9 mouse cellular contexts compared by ENCODE assay signal in the genomic region with DNA sequence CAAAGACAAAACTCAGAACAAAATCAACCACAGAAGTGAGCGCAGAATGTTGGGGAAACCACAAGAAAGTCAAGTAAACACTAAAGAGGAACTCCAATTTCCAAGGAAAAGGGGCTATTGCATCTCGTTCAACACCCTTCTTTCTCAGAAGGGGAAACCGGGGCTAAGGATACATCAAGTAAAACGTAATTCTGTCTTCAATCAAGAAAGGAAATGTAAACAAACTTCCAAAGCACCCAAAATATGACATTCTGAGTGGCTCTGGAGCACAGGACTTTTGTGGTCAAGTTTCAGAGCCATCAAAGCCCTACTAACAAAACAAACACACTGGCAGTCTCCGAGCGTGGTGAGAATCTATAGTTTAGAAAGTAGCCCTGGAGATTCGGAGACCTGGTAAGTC. TPM values are rescaled to one million over a fixed set of nuclear protein-coding genes. Genes with fewer than 3 reads are reported as not detected.
A peak's percentile ranks its signal among the peaks of the same experiment; 100 is the strongest.
DNase-seq lines count a peak whose midpoint lies in the region; ATAC-seq and TF ChIP-seq lines count a peak whose summit lies in the region.
"Had no signal": no experiment of that assay in that cellular context is flagged by ENCODE, and none has a peak within 500 bp of the region (broad histone marks: within the 10 kb centered on the region; RNA-seq: fewer than 3 reads in every experiment).

No protein-coding gene starts in this region.

- H3K27ac ChIP-seq in heart, embryonic 13.5 days (replicated peaks): peak overlapping the region; percentile 91
- peak overlapping the region; percentile 73 for H3K27ac ChIP-seq in MEL (ENCODE audit: control insufficient read depth, low read depth, low read length)
- H3K27ac ChIP-seq in hindbrain, embryonic 12.5 days: no peak overlapping the region; the same call in 1 of the 2 replicates
- H3K27ac ChIP-seq in midbrain, embryonic 12.5 days (replicated peaks): no peak overlapping the region

- peaks cover 61% of the 10 kb centered on the region for H3K4me1 ChIP-seq in heart, embryonic 13.5 days
- H3K4me1 ChIP-seq in MEL (ENCODE audit: control insufficient read depth in 1 of 2, insufficient read depth in 2 of 2, low read length in 2 of 2): peaks cover 12 to 23% of the 10 kb centered on the region in 2 experiments
- H3K4me1 ChIP-seq in hindbrain, embryonic 12.5 days: peaks cover 13% of the 10 kb centered on the region
- peaks cover 11% of the 10 kb centered on the region; the same call in 1 of the 2 replicates for H3K4me1 ChIP-seq in midbrain, embryonic 12.5 days

- intact Hi-C loops in heart, postnatal 14 days (cut with DNase I): no loop called here

- H3K4me3 ChIP-seq in heart, embryonic 13.5 days: peak overlapping the region; percentile 88
- H3K4me3 ChIP-seq in MEL (ENCODE audit: control insufficient read depth in 1 of 2, insufficient read depth in 1 of 2, low read depth in 2 of 2, low read length in 2 of 2): peak overlapping the region; percentile 83 to 95
- H3K4me3 ChIP-seq in hindbrain, embryonic 12.5 days: peak overlapping the region; percentile 79
- H3K4me3 ChIP-seq in midbrain, embryonic 12.5 days: peak overlapping the region; percentile 84

- TF ChIP-seq EP300 in MEL (IDR thresholded peaks at IDR 0.05; ENCODE audit: low read depth in 1 of 2, low read length in 2 of 2): no peak; a peak in 1 of 4 replicates

- peaks cover 2% of the 10 kb centered on the region; the same call in 1 of the 2 replicates for H3K79me2 ChIP-seq in MEL (ENCODE audit: control insufficient read depth, insufficient read depth, low read length, poor library complexity)

- H3K27me3 ChIP-seq in heart, embryonic 13.5 days (replicated peaks): no peaks in the 10 kb centered on the region
- no peaks in the 10 kb centered on the region for H3K27me3 ChIP-seq in MEL (ENCODE audit: control insufficient read depth in 1 of 2, insufficient read depth in 2 of 2, low read length in 2 of 2)
- H3K27me3 ChIP-seq in hindbrain, embryonic 12.5 days: peaks cover 25% of the 10 kb centered on the region; the same call in 1 of the 2 replicates
- H3K27me3 ChIP-seq in midbrain, embryonic 12.5 days: peaks cover 23% of the 10 kb centered on the region

- H3K36me3 ChIP-seq in heart, embryonic 13.5 days: peaks cover 4% of the 10 kb centered on the region; the same call in 1 of the 2 replicates
- peaks cover 0 to 19% of the 10 kb centered on the region in 2 experiments; a peak in 2 of 4 replicates for H3K36me3 ChIP-seq in MEL (ENCODE audit: control insufficient read depth in 1 of 2, insufficient read depth in 2 of 2, low read length in 2 of 2)
- no peaks in the 10 kb centered on the region for H3K36me3 ChIP-seq in hindbrain, embryonic 12.5 days
- H3K36me3 ChIP-seq in midbrain, embryonic 12.5 days: no peaks in the 10 kb centered on the region

- no peak for TF ChIP-seq RAD21 in MEL (IDR thresholded peaks at IDR 0.05; ENCODE audit: low read depth, low read length)

- peak overlapping the region; percentile 94 for H3K9ac ChIP-seq in heart, embryonic 13.5 days
- peak overlapping the region; percentile 78 for H3K9ac ChIP-seq in MEL (ENCODE audit: control insufficient read depth, low read depth, low read length, poor library complexity, severe bottlenecking)
- peak overlapping the region; percentile 68 for H3K9ac ChIP-seq in hindbrain, embryonic 12.5 days
- peak overlapping the region; percentile 69; the same call in 1 of the 2 replicates for H3K9ac ChIP-seq in midbrain, embryonic 12.5 days (replicated peaks)

- no peak for TF ChIP-seq POLR2A in MEL (IDR thresholded peaks at IDR 0.05; ENCODE audit: control insufficient read depth in 1 of 2, insufficient read depth in 1 of 2, low read depth in 1 of 2, low read length in 2 of 2, poor library complexity in 1 of 2)

- ATAC-seq in heart, embryonic 13.5 days (ENCODE audit: extremely low read depth, insufficient number of reproducible peaks, low FRiP score, low TSS enrichment): no peak
- no peak for ATAC-seq in hindbrain, embryonic 12.5 days (ENCODE audit: low FRiP score)
- no peak for ATAC-seq in midbrain, embryonic 12.5 days (ENCODE audit: low FRiP score, low read depth)

- no peak for TF ChIP-seq CTCF in MEL (IDR thresholded peaks at IDR 0.05 in 2 of 3, conservative IDR thresholded peaks at IDR 0.05 in 1 of 3; ENCODE audit: control insufficient read depth in 1 of 3, insufficient read depth in 1 of 3, low read depth in 2 of 3, low read length in 3 of 3, poor library complexity in 1 of 3, severe bottlenecking in 1 of 3)

- WGBS in heart, embryonic 13.5 days: 13% methylated on average over 7 of the region's 7 CpGs
- WGBS in hindbrain, embryonic 12.5 days: 22% methylated on average over 7 of the region's 7 CpGs
- WGBS in midbrain, embryonic 12.5 days: 21% methylated on average over 7 of the region's 7 CpGs

- no peaks in the 10 kb centered on the region for H3K9me3 ChIP-seq in heart, embryonic 13.5 days
- H3K9me3 ChIP-seq in MEL (replicated peaks; ENCODE audit: insufficient read depth, low read length): no peaks in the 10 kb centered on the region
- no peaks in the 10 kb centered on the region for H3K9me3 ChIP-seq in hindbrain, embryonic 12.5 days (replicated peaks)
- H3K9me3 ChIP-seq in midbrain, embryonic 12.5 days: no peaks in the 10 kb centered on the region

- no peak for DNase-seq in heart, postnatal 14 days
- peak; percentile 68 for DNase-seq in MEL (ENCODE audit: low read depth, low spot score)
- no peak for DNase-seq in cerebellum, adult 18-20 months
- no peak for DNase-seq in adrenal gland, postnatal 4 days (ENCODE audit: low spot score in 2 of 2)
- no peak for DNase-seq in layer of hippocampus, adult 18-20 months (ENCODE audit: low spot score in 2 of 2)

- peak overlapping the region; percentile 86 for H3K4me2 ChIP-seq in heart, embryonic 13.5 days
- H3K4me2 ChIP-seq in hindbrain, embryonic 12.5 days (replicated peaks): peak overlapping the region; percentile 98
- H3K4me2 ChIP-seq in midbrain, embryonic 12.5 days (replicated peaks): peak overlapping the region; percentile 99

TF ChIP-seq in MEL, 35 proteins besides CTCF, POLR2A, EP300 and RAD21:
- peak; percentile 33; the same call in 1 of the 2 replicates for TF ChIP-seq ZNF384 (IDR thresholded peaks at IDR 0.05; ENCODE audit: low read depth, low read length)
- no peak for TF ChIP-seq TCF12 (IDR thresholded peaks at IDR 0.05; ENCODE audit: low read depth, low read length)
- no peak for TF ChIP-seq JUND (IDR thresholded peaks at IDR 0.05; ENCODE audit: low read depth, low read length)

RNA-seq across cellular contexts. Expression of a gene that starts 0.8 kb away (rescaled TPM):
- 19.4 and 20.4 TPM in 2 replicates for polyA plus RNA-seq in heart, embryonic 13.5 days (2015; fragmentation: Nextera tagmentation; extraction: Ambion mirVana)
- 10 to 100 TPM; 13.6 to 14.5 TPM for total RNA-seq in heart, postnatal 14 days (2021)
- total RNA-seq in MEL (2012; rRNA removed): 4.0 and 4.4 TPM in 2 replicates
- polyA plus RNA-seq in MEL (2012; ENCODE audit: insufficient read depth in 1 of 2, insufficient read length in 2 of 2, low read depth in 1 of 2, low replicate concordance in 2 of 2, missing spikeins in 1 of 2): 1 to 10 TPM in 1 of 2 experiments, not detected in 1; 8.9 TPM
- 14.3 and 14.4 TPM in 2 replicates for polyA plus RNA-seq in hindbrain, embryonic 12.5 days (2016; fragmentation: Nextera tagmentation; extraction: Ambion mirVana)
- 9.5 and 10.4 TPM in 2 replicates for polyA plus RNA-seq in midbrain, embryonic 12.5 days (2016; fragmentation: Nextera tagmentation; extraction: Ambion mirVana)
- 10 to 100 TPM; 26.6 to 28.3 TPM for total RNA-seq in adrenal gland, postnatal 4 days (2021)
- total RNA-seq in layer of hippocampus, adult 18-20 months (2021): 10 to 100 TPM; 14.6 to 14.7 TPM

RNA-seq across cellular contexts. Expression of a gene that starts 32.9 kb away (rescaled TPM):
- polyA plus RNA-seq in heart, embryonic 13.5 days (2015; fragmentation: Nextera tagmentation; extraction: Ambion mirVana): not detected in 2 replicates
- total RNA-seq in heart, postnatal 14 days (2021): not detected
- total RNA-seq in MEL (2012; rRNA removed): not detected in 2 replicates
- polyA plus RNA-seq in MEL (2012; ENCODE audit: insufficient read depth in 1 of 2, insufficient read length in 2 of 2, low read depth in 1 of 2, low replicate concordance in 2 of 2, missing spikeins in 1 of 2): under 1 TPM in 1 of 2 experiments, not detected in 1; 0.19 TPM
- not detected in 2 replicates for polyA plus RNA-seq in hindbrain, embryonic 12.5 days (2016; fragmentation: Nextera tagmentation; extraction: Ambion mirVana)
- polyA plus RNA-seq in midbrain, embryonic 12.5 days (2016; fragmentation: Nextera tagmentation; extraction: Ambion mirVana): not detected in 2 replicates
- total RNA-seq in adrenal gland, postnatal 4 days (2021): not detected
- total RNA-seq in layer of hippocampus, adult 18-20 months (2021): not detected
- total RNA-seq: hematopoietic stem cell, adult 5-6 weeks had no signal

RNA-seq across cellular contexts. Expression of a gene that starts 43.4 kb away (rescaled TPM):
- 78.9 and 92.6 TPM in 2 replicates for polyA plus RNA-seq in heart, embryonic 13.5 days (2015; fragmentation: Nextera tagmentation; extraction: Ambion mirVana)
- 10 to 100 TPM; 37.1 to 37.8 TPM for total RNA-seq in heart, postnatal 14 days (2021)
- 47.1 and 50.6 TPM in 2 replicates for total RNA-seq in MEL (2012; rRNA removed)
- 100 to 1,000 TPM in 1 of 2 experiments, 10 to 100 TPM in 1; 51.4 to 293 TPM for polyA plus RNA-seq in MEL (2012; ENCODE audit: insufficient read depth in 1 of 2, insufficient read length in 2 of 2, low read depth in 1 of 2, low replicate concordance in 2 of 2, missing spikeins in 1 of 2)
- 110 and 116 TPM in 2 replicates for polyA plus RNA-seq in hindbrain, embryonic 12.5 days (2016; fragmentation: Nextera tagmentation; extraction: Ambion mirVana)
- polyA plus RNA-seq in midbrain, embryonic 12.5 days (2016; fragmentation: Nextera tagmentation; extraction: Ambion mirVana): 101 and 118 TPM in 2 replicates
- total RNA-seq in adrenal gland, postnatal 4 days (2021): 10 to 100 TPM; 54.2 to 54.4 TPM
- 10 to 100 TPM; 63.0 to 67.1 TPM for total RNA-seq in layer of hippocampus, adult 18-20 months (2021)

Comparison
In these comparisons a context has a peak if more than half of its experiments do, and no peak if none do; other contexts are left out.
1. H3K27ac ChIP-seq: peak in heart, embryonic 13.5 days (single experiment) and MEL (single experiment); none in hindbrain, embryonic 12.5 days (single experiment) and midbrain, embryonic 12.5 days (single experiment).
2. Peak in every context shown above with its lines, with median percentiles within 50 percentile points of each other: H3K4me2 ChIP-seq, H3K4me3 ChIP-seq and H3K9ac ChIP-seq.